Mouse (Mus musculus): Measurements from ENCODE around the gene Pclo.
"Not testable (repeated sequence)": the region's sequence is repeated elsewhere in the genome, so short reads cannot be mapped to it uniquely, and the experiment has no call there.

Gene Pclo

GRCm38 (mm10) chr5:14680419-14680818, 165.7 kb downstream of the Pclo start:
- no peak for DNase-seq (ENCODE audit: low spot score in 2 of 2)

GRCm38 (mm10) chr5:14691995-14692394, 177.3 kb downstream of the Pclo start:
- no peak for DNase-seq (ENCODE audit: low spot score in 2 of 2)

GRCm38 (mm10) chr5:14696745-14697144, 182.0 kb downstream of the Pclo start:
- no peak for DNase-seq (ENCODE audit: low spot score in 2 of 2)

- no peak for DNase-seq (ENCODE audit: low spot score in 2 of 2)
Measured at GRCm38 (mm10) chr5:14700900-14701299, 186.2 kb downstream of the Pclo start.

- no peak for DNase-seq (ENCODE audit: low spot score in 2 of 2)
Measured at GRCm38 (mm10) chr5:14705423-14705822, 190.7 kb downstream of the Pclo start.

GRCm38 (mm10) chr5:14707311-14707710, 192.6 kb downstream of the Pclo start:
- no peak for DNase-seq (ENCODE audit: low spot score in 2 of 2)

GRCm38 (mm10) chr5:14723576-14723975, 208.9 kb downstream of the Pclo start:
- DNase-seq (ENCODE audit: low spot score in 2 of 2), result no peak

GRCm38 (mm10) chr5:14728676-14729253, 214.0 kb downstream of the Pclo start:
- DNase-seq (ENCODE audit: low spot score in 2 of 2), result no peak

GRCm38 (mm10) chr5:14750882-14751281, 236.2 kb downstream of the Pclo start:
- DNase-seq (ENCODE audit: low spot score in 2 of 2), result no peak

GRCm38 (mm10) chr5:14766686-14767085, 252.0 kb downstream of the Pclo start:
- DNase-seq (ENCODE audit: low spot score in 2 of 2), result no peak

GRCm38 (mm10) chr5:14782362-14783082, 267.8 kb downstream of the Pclo start:
- no peak for DNase-seq (ENCODE audit: low spot score in 2 of 2)

GRCm38 (mm10) chr5:14793891-14794290, 279.2 kb downstream of the Pclo start:
- DNase-seq (ENCODE audit: low spot score in 2 of 2), result no peak

GRCm38 (mm10) chr5:14807136-14807535, 292.4 kb downstream of the Pclo start:
- no peak for DNase-seq (ENCODE audit: low spot score in 2 of 2)

GRCm38 (mm10) chr5:14833165-14833860, 318.6 kb downstream of the Pclo start:
- no peak for DNase-seq (ENCODE audit: low spot score in 2 of 2)

- DNase-seq (ENCODE audit: low spot score in 2 of 2), result no peak
Measured at GRCm38 (mm10) chr5:14834155-14834991, 319.7 kb downstream of the Pclo start.

- no peak for DNase-seq (ENCODE audit: low spot score in 2 of 2)
Measured at GRCm38 (mm10) chr5:14853650-14854049, 338.9 kb downstream of the Pclo start.

- not testable (repeated sequence) for DNase-seq (ENCODE audit: low spot score in 2 of 2)
Measured at GRCm38 (mm10) chr5:14885291-14885690, 370.6 kb downstream of the Pclo start.

- no peak for DNase-seq (ENCODE audit: low spot score in 2 of 2)
Measured at GRCm38 (mm10) chr5:14892242-14892641, 377.5 kb downstream of the Pclo start.

- DNase-seq (ENCODE audit: low spot score in 2 of 2), result not testable (repeated sequence)
Measured at GRCm38 (mm10) chr5:14903539-14903938, 388.8 kb downstream of the Pclo start.

All from thymus, postnatal 10 days (tissue).